In genomic region chr2:18609075-18609867, GRCm38 (mm10) we compare ENCODE assay signal across 8 mouse cellular contexts.
DNase-seq lines count a peak whose midpoint lies in the region; ATAC-seq and TF ChIP-seq lines count a peak whose summit lies in the region.

No protein-coding gene starts in this region.

- peak; percentile 12 for DNase-seq in ovary, postnatal 36 days (ENCODE audit: low spot score)
- DNase-seq in ovary, postnatal 14 days (ENCODE audit: low spot score), result no peak
- DNase-seq in cerebellum, adult 11 months, result peak; percentile 57
- DNase-seq in induced T-regulatory cell, adult 2 months (ENCODE audit: low read depth), result peak; percentile 55
- no peak for DNase-seq in MN1 (ENCODE audit: low spot score)

- peak overlapping the region; percentile 48 for H3K4me3 ChIP-seq in forebrain, embryonic 16.5 days (replicated peaks; ENCODE audit: low read length)
- H3K4me3 ChIP-seq in lung, embryonic 15.5 days, result peak overlapping the region; percentile 44
- H3K4me3 ChIP-seq in small intestine, adult 2 months (ENCODE audit: low read depth, low read length), result peak overlapping the region; percentile 58

- no peaks in the 10 kb centered on the region for H3K9me3 ChIP-seq in forebrain, embryonic 16.5 days (ENCODE audit: control insufficient read depth, low read length)
- no peaks in the 10 kb centered on the region for H3K9me3 ChIP-seq in lung, embryonic 15.5 days

- peak overlapping the region; percentile 64 for H3K9ac ChIP-seq in forebrain, embryonic 16.5 days (replicated peaks; ENCODE audit: low read depth, low read length)
- H3K9ac ChIP-seq in lung, embryonic 15.5 days, result peak overlapping the region; percentile 11; the same call in 1 of the 2 replicates

- H3K36me3 ChIP-seq in forebrain, embryonic 16.5 days (ENCODE audit: control insufficient read depth, insufficient read depth), result no peaks in the 10 kb centered on the region
- H3K36me3 ChIP-seq in lung, embryonic 15.5 days, result no peaks in the 10 kb centered on the region
- no peaks in the 10 kb centered on the region for H3K36me3 ChIP-seq in small intestine, adult 2 months (ENCODE audit: control insufficient read depth, insufficient read depth, low read length)

- peaks cover 22% of the 10 kb centered on the region for H3K4me1 ChIP-seq in forebrain, embryonic 16.5 days (replicated peaks; ENCODE audit: control insufficient read depth, insufficient read depth, low read length)
- H3K4me1 ChIP-seq in lung, embryonic 15.5 days, result peaks cover 25% of the 10 kb centered on the region
- peaks cover 12% of the 10 kb centered on the region for H3K4me1 ChIP-seq in small intestine, adult 2 months (ENCODE audit: control insufficient read depth, insufficient read depth, insufficient read length, low read length)

- ATAC-seq in forebrain, embryonic 16.5 days, result peak; percentile 38
- peak; percentile 59; the same call in 1 of the 2 replicates for ATAC-seq in lung, embryonic 15.5 days (ENCODE audit: borderline replicate concordance, extremely low read depth, low FRiP score, low TSS enrichment)

- no peak for TF ChIP-seq CTCF in small intestine, adult 2 months (IDR thresholded peaks at IDR 0.05; ENCODE audit: extremely low read depth, insufficient read length, insufficient replicate concordance, low read depth, low read length)

- peak overlapping the region; percentile 77 for H3K4me2 ChIP-seq in forebrain, embryonic 16.5 days (ENCODE audit: low read length)
- H3K4me2 ChIP-seq in lung, embryonic 15.5 days, result peak overlapping the region; percentile 90

- TF ChIP-seq POLR2A in small intestine, adult 2 months (IDR thresholded peaks at IDR 0.05; ENCODE audit: low read depth, low read length), result no peak

- 1% methylated on average over 51 of the region's 51 CpGs for WGBS in forebrain, embryonic 16.5 days
- WGBS in lung, embryonic 15.5 days, result 2% methylated on average over 51 of the region's 51 CpGs
- 1% methylated on average over 51 of the region's 51 CpGs for WGBS in small intestine, adult 2 months

- H3K27ac ChIP-seq in forebrain, embryonic 16.5 days (ENCODE audit: low read length), result no peak overlapping the region
- no peak overlapping the region for H3K27ac ChIP-seq in lung, embryonic 15.5 days
- H3K27ac ChIP-seq in small intestine, adult 2 months (ENCODE audit: insufficient read depth, low read depth, low read length), result no peak overlapping the region

- peaks cover 26% of the 10 kb centered on the region for H3K27me3 ChIP-seq in forebrain, embryonic 16.5 days (replicated peaks; ENCODE audit: control insufficient read depth, insufficient read depth, low read length)
- peaks cover 57% of the 10 kb centered on the region for H3K27me3 ChIP-seq in lung, embryonic 15.5 days
- H3K27me3 ChIP-seq in small intestine, adult 2 months (ENCODE audit: control insufficient read depth, insufficient read depth, low read length), result peaks cover 22% of the 10 kb centered on the region

Comparison
In these comparisons a context has a peak if more than half of its experiments do, and no peak if none do; other contexts are left out.
1. DNase-seq: peak in ovary, postnatal 36 days (single experiment), cerebellum, adult 11 months (single experiment) and induced T-regulatory cell, adult 2 months (single experiment); none in ovary, postnatal 14 days (single experiment) and MN1 (single experiment).
2. Peak in every context shown above with its lines, with median percentiles within 50 percentile points of each other: H3K4me3 ChIP-seq.